Mouse (Mus musculus): ENCODE results near the gene Pex5l. TPM values are rescaled to one million over a fixed set of nuclear protein-coding genes. Genes with fewer than 3 reads are reported as not detected.

Gene Pex5l
- total and polyA plus RNA-seq, 3 experiments: 0.08 to 0.44 (median 0.44) TPM

- H3K27me3 ChIP-seq (replicated peaks): no peaks in the 10 kb centered on the region
- no peak overlapping the region for H3K4me3 ChIP-seq (replicated peaks in 1 of 3; ENCODE audit: low read depth in 2 of 3, low read length in 2 of 3, poor library complexity in 1 of 3)
- in situ Hi-C loops (cut with MboI; ENCODE audit: low pct_ligation_motif_present, low pct_unique_long_range_greater_than_20kb, low sequenced_read_pairs): no loop called here
- H3K4me1 ChIP-seq (ENCODE audit: control insufficient read depth in 1 of 2, insufficient read depth in 2 of 2): peaks cover 0 to 15% of the 10 kb centered on the region in 2 experiments
- no peak for DNase-seq (ENCODE audit: extremely low read depth)
- H3K36me3 ChIP-seq (replicated peaks in 1 of 2; ENCODE audit: control insufficient read depth in 1 of 2, insufficient read depth in 1 of 2, low read length in 1 of 2): no peaks in the 10 kb centered on the region
- H3K9me3 ChIP-seq (replicated peaks; ENCODE audit: low read length): no peaks in the 10 kb centered on the region
- H3K9ac ChIP-seq (ENCODE audit: insufficient read depth, low read depth): no peak overlapping the region
- dilution Hi-C loops (cut with MboI; ENCODE audit: extremely low pct_ligation_motif_present, extremely low pct_unique_long_range_greater_than_20kb, low sequenced_read_pairs): no loop called here
- H3K27ac ChIP-seq (ENCODE audit: insufficient read depth, low read depth): no peak overlapping the region
- H3K79me2 ChIP-seq (replicated peaks; ENCODE audit: control insufficient read depth, extremely low read depth, insufficient read depth, poor library complexity, severe bottlenecking): no peaks in the 10 kb centered on the region
- H3K4me2 ChIP-seq (ENCODE audit: insufficient read depth, low read depth, poor library complexity, severe bottlenecking): no peak overlapping the region
- TF ChIP-seq TBP (conservative IDR thresholded peaks at IDR 0.05; ENCODE audit: low read depth, low read length) (no peak), HCFC1 (IDR thresholded peaks at IDR 0.05; ENCODE audit: low read depth, low read length) (no peak), USF1 (IDR thresholded peaks at IDR 0.05; ENCODE audit: low read depth, low read length) (no peak), SMC3 (IDR thresholded peaks at IDR 0.05; ENCODE audit: low read depth, low read length) (no peak), UBTF (IDR thresholded peaks at IDR 0.05; ENCODE audit: low read depth, low read length) (no peak), CHD1 (IDR thresholded peaks at IDR 0.05; ENCODE audit: low read depth, low read length) (no peak), MAFK (IDR thresholded peaks at IDR 0.05; ENCODE audit: insufficient replicate concordance, low read length) (no peak), ETS1 (conservative IDR thresholded peaks at IDR 0.05; ENCODE audit: low read depth, low read length) (no peak), NRF1 (IDR thresholded peaks at IDR 0.05; ENCODE audit: low read depth, low read length) (no peak), CHD2 (IDR thresholded peaks at IDR 0.05; ENCODE audit: low read length) (no peak), POLR2AphosphoS2 (IDR thresholded peaks at IDR 0.05; ENCODE audit: low read depth, low read length) (no peak), ZNF384 (IDR thresholded peaks at IDR 0.05; ENCODE audit: low read depth, low read length) (no peak), PAX5 (IDR thresholded peaks at IDR 0.05; ENCODE audit: low read length) (no peak), BHLHE40 (IDR thresholded peaks at IDR 0.05; ENCODE audit: low read depth, low read length) (no peak), MYC (IDR thresholded peaks at IDR 0.05; ENCODE audit: low read depth, low read length) (no peak), SIN3A (IDR thresholded peaks at IDR 0.05; ENCODE audit: low read length) (no peak)
These were observed 63.4 kb downstream of the Pex5l start for GRCm38 (mm10) chr3:33079658-33080057.

GRCm38 (mm10) chr3:33079171-33079570 lies 63.9 kb downstream of the Pex5l start:
- in situ Hi-C loops (cut with MboI; ENCODE audit: low pct_ligation_motif_present, low pct_unique_long_range_greater_than_20kb, low sequenced_read_pairs) (no loop called here), dilution Hi-C loops (cut with MboI; ENCODE audit: extremely low pct_ligation_motif_present, extremely low pct_unique_long_range_greater_than_20kb, low sequenced_read_pairs) (no loop called here)
- Histone ChIP-seq H3K79me2 (replicated peaks; ENCODE audit: control insufficient read depth, extremely low read depth, insufficient read depth, poor library complexity, severe bottlenecking) (no peaks in the 10 kb centered on the region), H3K9ac (ENCODE audit: insufficient read depth, low read depth) (no peak overlapping the region), H3K4me3 (replicated peaks in 1 of 3; ENCODE audit: low read depth in 2 of 3, low read length in 2 of 3, poor library complexity in 1 of 3) (no peak overlapping the region), H3K36me3 (replicated peaks in 1 of 2; ENCODE audit: control insufficient read depth in 1 of 2, insufficient read depth in 1 of 2, low read length in 1 of 2) (no peaks in the 10 kb centered on the region), H3K27me3 (replicated peaks) (no peaks in the 10 kb centered on the region), H3K9me3 (replicated peaks; ENCODE audit: low read length) (no peaks in the 10 kb centered on the region), H3K4me1 (ENCODE audit: control insufficient read depth in 1 of 2, insufficient read depth in 2 of 2) (peaks cover 0 to 19% of the 10 kb centered on the region in 2 experiments), H3K27ac (ENCODE audit: insufficient read depth, low read depth) (no peak overlapping the region), H3K4me2 (ENCODE audit: insufficient read depth, low read depth, poor library complexity, severe bottlenecking) (no peak overlapping the region)
- TF ChIP-seq ZKSCAN1 (IDR thresholded peaks at IDR 0.05; ENCODE audit: borderline replicate concordance, low read depth, low read length) (no peak), CHD1 (IDR thresholded peaks at IDR 0.05; ENCODE audit: low read depth, low read length) (no peak), HCFC1 (IDR thresholded peaks at IDR 0.05; ENCODE audit: low read depth, low read length) (no peak), ELF1 (IDR thresholded peaks at IDR 0.05; ENCODE audit: low read depth, low read length) (no peak), CTCF (conservative IDR thresholded peaks at IDR 0.05 in 1 of 2, IDR thresholded peaks at IDR 0.05 in 1 of 2; ENCODE audit: low read depth in 2 of 2, low read length in 2 of 2) (no peak), JUND (conservative IDR thresholded peaks at IDR 0.05; ENCODE audit: low read depth, low read length) (no peak), MAZ (IDR thresholded peaks at IDR 0.05; ENCODE audit: low read depth, low read length) (no peak), CHD2 (IDR thresholded peaks at IDR 0.05; ENCODE audit: low read length) (no peak), JUN (IDR thresholded peaks at IDR 0.05; ENCODE audit: insufficient read depth, low read depth, low read length) (no peak), MXI1 (IDR thresholded peaks at IDR 0.05; ENCODE audit: low read depth, low read length) (no peak), E2F4 (IDR thresholded peaks at IDR 0.05; ENCODE audit: insufficient replicate concordance, low read depth, low read length) (no peak), BHLHE40 (IDR thresholded peaks at IDR 0.05; ENCODE audit: low read depth, low read length) (no peak), ZMIZ1 (IDR thresholded peaks at IDR 0.05; ENCODE audit: low read depth, low read length) (no peak), ZC3H11A (IDR thresholded peaks at IDR 0.05; ENCODE audit: low read depth, low read length) (no peak)
- no peak for DNase-seq (ENCODE audit: extremely low read depth)

Measured in CH12.LX (cell line).